Mouse (Mus musculus) liver, embryonic 13.5 days (tissue): ENCODE data around the gene Gas2l3. TPM values are rescaled to one million over a fixed set of nuclear protein-coding genes. Genes with fewer than 3 reads are reported as not detected.

Source experiments
- ATAC-seq: fragments of 200-750 bp; cut with Nextera tagmentation; 2 replicates; pipeline ENCODE4 v1.8.0; 2017; ENCODE audit warnings: low read depth, mild to moderate bottlenecking, moderate number of reproducible peaks, moderate library complexity
- DNase-seq: peaks from one replicate; pipeline ENCODE4 v3.0.0; 2022
- H3K27ac ChIP-seq: fragments of 300-500 bp; sonication (generic); 2 replicates; pipeline ENCODE4 v1.5.1; 2015; ENCODE audit warnings: moderate library complexity, mild to moderate bottlenecking, inconsistent platforms
- H3K27me3 ChIP-seq: fragments of 300-500 bp; sonication (generic); 2 replicates; pipeline ENCODE4 v1.6.1; 2015; ENCODE audit warnings: mild to moderate bottlenecking, inconsistent platforms
- H3K36me3 ChIP-seq: fragments of 300-500 bp; sonication (generic); 2 replicates; pipeline ENCODE4 v1.6.1; 2015; ENCODE audit warnings: mild to moderate bottlenecking, inconsistent platforms
- H3K4me1 ChIP-seq: fragments of 300-500 bp; sonication (generic); replicated peaks from 2 replicates; pipeline ENCODE4 v1.6.1; 2015; ENCODE audit warnings: inconsistent platforms
- H3K4me2 ChIP-seq: fragments of 300-500 bp; sonication (generic); 2 replicates; pipeline ENCODE4 v1.6.1; 2015; ENCODE audit warnings: inconsistent platforms, mild to moderate bottlenecking, moderate library complexity
- H3K4me3 ChIP-seq: fragments of 300-500 bp; sonication (generic); replicated peaks from 2 replicates; pipeline ENCODE4 v1.5.1; 2015; ENCODE audit warnings: mild to moderate bottlenecking, inconsistent platforms
- H3K9ac ChIP-seq: fragments of 300-500 bp; sonication (generic); 2 replicates; pipeline ENCODE4 v1.6.1; 2015; ENCODE audit warnings: mild to moderate bottlenecking, inconsistent platforms
- H3K9me3 ChIP-seq: fragments of 300-500 bp; sonication (generic); replicated peaks from 2 replicates; pipeline ENCODE4 v1.6.1; 2016; ENCODE audit warnings: inconsistent platforms
- WGBS: fragments of 180-500 bp; shearing (Covaris S2); methylation state at CpG from one replicate; pipeline ENCODE4 v1.1.7; 2015; ENCODE audit not compliant: insufficient replicate concordance; 5-methylcytosine and 5-hydroxymethylcytosine counted together
- polyA plus RNA-seq: library from polyadenylated mRNA; unstranded; fragments of >200 nt; fragmentation: Nextera tagmentation; extraction: Ambion mirVana; gene quantifications from 2 replicates; pipeline ENCODE4 v1.2.1, GENCODE M21; 2015

The Gas2l3 gene
- polyA plus RNA-seq, 1 experiment from 2014 or later = 5.0 TPM

GRCm38 (mm10) chr10:89391571-89392163, 52.1 kb downstream of the Gas2l3 start:
- Histone ChIP-seq H3K36me3 (no peaks in the 10 kb centered on the region), H3K27me3 (no peaks in the 10 kb centered on the region), H3K4me2 (no peak overlapping the region), H3K4me1 (peaks cover 4% of the 10 kb centered on the region), H3K9ac (no peak overlapping the region), H3K27ac (no peak overlapping the region), H3K9me3 (no peaks in the 10 kb centered on the region), H3K4me3 (no peak overlapping the region)
- no peak for DNase-seq
- no peak for ATAC-seq
- 78% methylated on average over 4 of the region's 4 CpGs for WGBS

GRCm38 (mm10) chr10:89386461-89386860, 57.3 kb downstream of the Gas2l3 start:
- Histone ChIP-seq H3K9ac (no peak overlapping the region), H3K9me3 (no peaks in the 10 kb centered on the region), H3K27ac (no peak overlapping the region), H3K36me3 (no peaks in the 10 kb centered on the region), H3K4me1 (no peaks in the 10 kb centered on the region), H3K4me2 (no peak overlapping the region), H3K4me3 (no peak overlapping the region), H3K27me3 (no peaks in the 10 kb centered on the region)
- WGBS = 67% methylated on average over 3 of the region's 3 CpGs
- ATAC-seq (no peak), DNase-seq (no peak)

- ATAC-seq = peak; percentile 57; the same call in 1 of the 2 replicates
- H3K27ac ChIP-seq = no peak overlapping the region
- H3K9me3 ChIP-seq = no peaks in the 10 kb centered on the region
- no peaks in the 10 kb centered on the region for H3K4me1 ChIP-seq
- H3K4me3 ChIP-seq = no peak overlapping the region
- DNase-seq = peak; percentile 34
- no peak overlapping the region for H3K9ac ChIP-seq
- H3K4me2 ChIP-seq = no peak overlapping the region
- no peaks in the 10 kb centered on the region for H3K27me3 ChIP-seq
- no peaks in the 10 kb centered on the region for H3K36me3 ChIP-seq
- WGBS = 10% methylated on average over 5 of the region's 5 CpGs
Observed at GRCm38 (mm10) chr10:89383462-89383861, 60.3 kb downstream of the Gas2l3 start.

GRCm38 (mm10) chr10:89377750-89378149, 66.0 kb downstream of the Gas2l3 start:
- H3K27me3 ChIP-seq = no peaks in the 10 kb centered on the region
- no peak overlapping the region for H3K9ac ChIP-seq
- WGBS = 49% methylated on average over 4 of the region's 4 CpGs
- no peak overlapping the region for H3K4me2 ChIP-seq
- no peaks in the 10 kb centered on the region for H3K4me1 ChIP-seq
- no peaks in the 10 kb centered on the region for H3K36me3 ChIP-seq
- no peak overlapping the region for H3K27ac ChIP-seq
- ATAC-seq (no peak), DNase-seq (no peak)
- no peak overlapping the region for H3K4me3 ChIP-seq
- H3K9me3 ChIP-seq = no peaks in the 10 kb centered on the region

- H3K9ac ChIP-seq = no peak overlapping the region
- whole genome bisulfite sequencing = 38% methylated on average over 1 of the region's 1 CpGs
Observed at GRCm38 (mm10) chr10:89370051-89370450, 73.7 kb downstream of the Gas2l3 start.

GRCm38 (mm10) chr10:89358933-89359332, 84.8 kb downstream of the Gas2l3 start:
- Histone ChIP-seq H3K36me3 (no peaks in the 10 kb centered on the region), H3K27ac (no peak overlapping the region), H3K4me2 (no peak overlapping the region), H3K4me1 (no peaks in the 10 kb centered on the region), H3K27me3 (no peaks in the 10 kb centered on the region), H3K4me3 (no peak overlapping the region), H3K9me3 (no peaks in the 10 kb centered on the region), H3K9ac (no peak overlapping the region)
- ATAC-seq (no peak), DNase-seq (no peak)
- 49% methylated on average over 3 of the region's 3 CpGs for WGBS

More at GRCm38 (mm10) chr10:89370051-89370450, 73.7 kb downstream of the Gas2l3 start:
- no peak overlapping the region for H3K27ac ChIP-seq
- H3K4me3 ChIP-seq = no peak overlapping the region
- no peak overlapping the region for H3K4me2 ChIP-seq
- ATAC-seq (no peak), DNase-seq (no peak)
- H3K4me1 ChIP-seq = no peaks in the 10 kb centered on the region
- no peaks in the 10 kb centered on the region for H3K9me3 ChIP-seq
- no peaks in the 10 kb centered on the region for H3K36me3 ChIP-seq
- H3K27me3 ChIP-seq = no peaks in the 10 kb centered on the region

Other genes starting within 250 kb of the Gas2l3 start
- gene Ano4, start 99.2 kb downstream of the Gas2l3 start, polyA plus RNA-seq = 0.09 and 0.18 TPM in 2 replicates
- 2.9 and 3.7 TPM in 2 replicates for gene Nr1h4, start 89.6 kb upstream of the Gas2l3 start, polyA plus RNA-seq
- 0.03 TPM in 1 of 2 replicates, not detected in the other for gene Slc17a8, start 177.3 kb upstream of the Gas2l3 start, polyA plus RNA-seq
- gene Scyl2, start 242.3 kb upstream of the Gas2l3 start, polyA plus RNA-seq = 4.3 and 5.1 TPM in 2 replicates